Mouse (Mus musculus): ENCODE measurements around the gene Chaf1b. TPM values are rescaled to one million over a fixed set of nuclear protein-coding genes. Genes with fewer than 3 reads are reported as not detected.
A peak's percentile ranks its signal among the peaks of the same experiment; 100 is the strongest.

The Chaf1b gene
- total and polyA plus RNA-seq, 3 experiments: 48.2 to 53.9 TPM; not detected in 1

DNA sequence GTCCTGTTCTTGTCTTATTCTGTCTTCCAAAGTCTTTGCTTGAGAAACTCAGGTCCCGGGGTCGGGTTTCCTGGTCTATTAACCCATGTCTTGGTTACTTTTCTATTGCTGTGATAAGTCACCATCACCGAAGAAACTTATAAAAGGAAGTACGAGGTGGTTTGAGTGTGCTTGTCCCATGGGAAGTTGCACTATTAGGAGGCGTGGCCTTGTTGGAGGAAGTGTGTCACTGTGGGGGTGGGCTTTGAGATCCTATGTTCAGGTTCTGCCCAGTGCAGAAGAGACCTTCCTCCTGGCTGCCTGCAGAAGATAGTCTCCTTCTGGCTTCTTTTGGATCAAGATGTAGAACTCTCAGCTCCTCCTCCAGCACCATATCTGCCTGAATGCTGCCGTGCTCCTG lies 4.8 kb downstream of the Chaf1b start:
- Histone ChIP-seq H3K9ac (ENCODE audit: control insufficient read depth, low read depth, low read length, poor library complexity, severe bottlenecking) (no peak overlapping the region), H3K27ac (ENCODE audit: control insufficient read depth, low read depth, low read length) (no peak overlapping the region), H3K36me3 (ENCODE audit: control insufficient read depth in 1 of 2, insufficient read depth in 2 of 2, low read length in 2 of 2) (peaks cover 4 to 26% of the 10 kb centered on the region in 2 experiments), H3K27me3 (ENCODE audit: control insufficient read depth in 1 of 2, insufficient read depth in 2 of 2, low read length in 2 of 2) (no peaks in the 10 kb centered on the region), H3K79me2 (ENCODE audit: control insufficient read depth, insufficient read depth, low read length, poor library complexity) (peaks cover 12% of the 10 kb centered on the region), H3K4me3 (ENCODE audit: control insufficient read depth in 1 of 2, insufficient read depth in 1 of 2, low read depth in 2 of 2, low read length in 2 of 2) (no peak overlapping the region), H3K9me3 (replicated peaks; ENCODE audit: insufficient read depth, low read length) (no peaks in the 10 kb centered on the region), H3K4me1 (ENCODE audit: control insufficient read depth in 1 of 2, insufficient read depth in 2 of 2, low read length in 2 of 2) (peaks cover 4 to 27% of the 10 kb centered on the region in 2 experiments; a peak in 3 of 4 replicates)
- DNase-seq (ENCODE audit: low read depth, low spot score): no peak
- no peak for TF ChIP-seq ZC3H11A (IDR thresholded peaks at IDR 0.05; ENCODE audit: low read depth, low read length)
- TF ChIP-seq USF2 (IDR thresholded peaks at IDR 0.05; ENCODE audit: borderline replicate concordance in 1 of 2, insufficient read depth in 1 of 2, low read depth in 1 of 2, low read length in 2 of 2): no peak
- TF ChIP-seq ZNF384 (IDR thresholded peaks at IDR 0.05; ENCODE audit: low read depth, low read length): no peak
- no peak for TF ChIP-seq POLR2AphosphoS2 (IDR thresholded peaks at IDR 0.05; ENCODE audit: low read length)
- no peak for TF ChIP-seq POLR2A (IDR thresholded peaks at IDR 0.05; ENCODE audit: control insufficient read depth in 1 of 2, insufficient read depth in 1 of 2, low read depth in 1 of 2, low read length in 2 of 2, poor library complexity in 1 of 2)
- no peak for TF ChIP-seq MAZ (IDR thresholded peaks at IDR 0.05; ENCODE audit: low read depth, low read length)
- TF ChIP-seq KAT2A (conservative IDR thresholded peaks at IDR 0.05; ENCODE audit: low read depth, low read length): no peak
- no peak for TF ChIP-seq RAD21 (IDR thresholded peaks at IDR 0.05; ENCODE audit: low read depth, low read length)
- TF ChIP-seq USF1 (IDR thresholded peaks at IDR 0.05; ENCODE audit: low read depth, low read length): no peak
- TF ChIP-seq ZMIZ1 (IDR thresholded peaks at IDR 0.05; ENCODE audit: low read depth, low read length): no peak
- no peak for TF ChIP-seq RCOR1 (IDR thresholded peaks at IDR 0.05; ENCODE audit: low read depth, low read length)
- TF ChIP-seq MAX (IDR thresholded peaks at IDR 0.05; ENCODE audit: low read length): no peak
- TF ChIP-seq E2F4 (IDR thresholded peaks at IDR 0.05; ENCODE audit: borderline replicate concordance, low read depth, low read length): no peak

- Histone ChIP-seq H3K79me2 (ENCODE audit: control insufficient read depth, insufficient read depth, low read length, poor library complexity) (no peaks in the 10 kb centered on the region), H3K27me3 (ENCODE audit: control insufficient read depth in 1 of 2, insufficient read depth in 2 of 2, low read length in 2 of 2) (no peaks in the 10 kb centered on the region), H3K36me3 (ENCODE audit: control insufficient read depth in 1 of 2, insufficient read depth in 2 of 2, low read length in 2 of 2) (peaks cover 4 to 15% of the 10 kb centered on the region in 2 experiments), H3K9me3 (replicated peaks; ENCODE audit: insufficient read depth, low read length) (no peaks in the 10 kb centered on the region), H3K27ac (ENCODE audit: control insufficient read depth, low read depth, low read length) (peak overlapping the region; percentile 53), H3K4me1 (ENCODE audit: control insufficient read depth in 1 of 2, insufficient read depth in 2 of 2, low read length in 2 of 2) (peaks cover 6 to 23% of the 10 kb centered on the region in 2 experiments), H3K9ac (ENCODE audit: control insufficient read depth, low read depth, low read length, poor library complexity, severe bottlenecking) (no peak overlapping the region), H3K4me3 (ENCODE audit: control insufficient read depth in 1 of 2, insufficient read depth in 1 of 2, low read depth in 2 of 2, low read length in 2 of 2) (no peak overlapping the region)
- TF ChIP-seq SIN3A (IDR thresholded peaks at IDR 0.05; ENCODE audit: low read length) (peak; percentile 33; the same call in 1 of the 2 replicates), ETS1 (IDR thresholded peaks at IDR 0.05; ENCODE audit: low read depth, low read length) (peak; percentile 52; the same call in 1 of the 2 replicates), E2F4 (IDR thresholded peaks at IDR 0.05; ENCODE audit: borderline replicate concordance, low read depth, low read length) (no peak), CHD1 (IDR thresholded peaks at IDR 0.05; ENCODE audit: low read depth, low read length) (no peak)
- DNase-seq (ENCODE audit: low read depth, low spot score): peak; percentile 83
Measured at GRCm38 (mm10) chr16:93890948-93891604, 7.4 kb downstream of the Chaf1b start.

Measured in MEL (cell line).